Mouse (Mus musculus) kidney, embryonic 14.5 days (tissue): ENCODE data around the gene Hoxd4. TPM values are rescaled to one million over a fixed set of nuclear protein-coding genes. Genes with fewer than 3 reads are reported as not detected.
A peak's percentile ranks its signal among the peaks of the same experiment; 100 is the strongest.

Experiments
- ATAC-seq: fragments of 200-750 bp; cut with Nextera tagmentation; 2 replicates; pipeline ENCODE4 v1.8.0; 2017; ENCODE audit warnings: moderate number of reproducible peaks, mild to moderate bottlenecking, moderate TSS enrichment, moderate library complexity; ENCODE audit not compliant: low FRiP score, low TSS enrichment
- H3K27ac ChIP-seq: fragments of 300-500 bp; sonication (generic); 2 replicates; pipeline ENCODE4 v1.5.1; 2014; ENCODE audit warnings: low read depth, mild to moderate bottlenecking, low read length, moderate library complexity, mixed read lengths
- H3K27me3 ChIP-seq: fragments of 300-500 bp; sonication (generic); 2 replicates; pipeline ENCODE4 v1.6.1; 2014; ENCODE audit warnings: mild to moderate bottlenecking, low read length; ENCODE audit not compliant: control insufficient read depth, insufficient read depth
- H3K36me3 ChIP-seq: fragments of 300-500 bp; sonication (generic); 2 replicates; pipeline ENCODE4 v1.6.1; 2014; ENCODE audit warnings: low read length, mixed read lengths; ENCODE audit not compliant: control insufficient read depth, insufficient read depth
- H3K4me1 ChIP-seq: fragments of 300-500 bp; sonication (generic); 2 replicates; pipeline ENCODE4 v1.6.1; 2014; ENCODE audit warnings: low read length, mixed read lengths; ENCODE audit not compliant: control insufficient read depth, insufficient read depth
- H3K4me2 ChIP-seq: fragments of 300-500 bp; sonication (generic); replicated peaks from 2 replicates; pipeline ENCODE4 v1.6.1; 2014; ENCODE audit warnings: low read depth, mild to moderate bottlenecking, low read length
- H3K4me3 ChIP-seq: fragments of 300-500 bp; sonication (generic); 2 replicates; pipeline ENCODE4 v1.5.1; 2014; ENCODE audit warnings: mild to moderate bottlenecking, low read length
- H3K9ac ChIP-seq: fragments of 300-500 bp; sonication (generic); 2 replicates; pipeline ENCODE4 v1.6.1; 2014; ENCODE audit warnings: low read depth, mild to moderate bottlenecking, low read length, moderate library complexity
- H3K9me3 ChIP-seq: fragments of 300-500 bp; sonication (generic); 2 replicates; pipeline ENCODE4 v1.6.1; 2016; ENCODE audit warnings: low read length; ENCODE audit not compliant: control insufficient read depth
- WGBS: fragments of 180-500 bp; shearing (Covaris S2); extraction: QIAGEN DNeasy Blood & Tissue Kit; methylation state at CpG from one replicate; pipeline ENCODE4 v1.1.7; 2014; 5-methylcytosine and 5-hydroxymethylcytosine counted together
- polyA plus RNA-seq: library from polyadenylated mRNA; unstranded; fragments of >200 nt; fragmentation: Nextera tagmentation; extraction: Ambion mirVana; gene quantifications from 2 replicates; pipeline ENCODE4 v1.2.1, GENCODE M21; 2014

Hoxd4 gene
- polyA plus RNA-seq, 1 experiment from 2014 or later, result 6.3 TPM

DNA sequence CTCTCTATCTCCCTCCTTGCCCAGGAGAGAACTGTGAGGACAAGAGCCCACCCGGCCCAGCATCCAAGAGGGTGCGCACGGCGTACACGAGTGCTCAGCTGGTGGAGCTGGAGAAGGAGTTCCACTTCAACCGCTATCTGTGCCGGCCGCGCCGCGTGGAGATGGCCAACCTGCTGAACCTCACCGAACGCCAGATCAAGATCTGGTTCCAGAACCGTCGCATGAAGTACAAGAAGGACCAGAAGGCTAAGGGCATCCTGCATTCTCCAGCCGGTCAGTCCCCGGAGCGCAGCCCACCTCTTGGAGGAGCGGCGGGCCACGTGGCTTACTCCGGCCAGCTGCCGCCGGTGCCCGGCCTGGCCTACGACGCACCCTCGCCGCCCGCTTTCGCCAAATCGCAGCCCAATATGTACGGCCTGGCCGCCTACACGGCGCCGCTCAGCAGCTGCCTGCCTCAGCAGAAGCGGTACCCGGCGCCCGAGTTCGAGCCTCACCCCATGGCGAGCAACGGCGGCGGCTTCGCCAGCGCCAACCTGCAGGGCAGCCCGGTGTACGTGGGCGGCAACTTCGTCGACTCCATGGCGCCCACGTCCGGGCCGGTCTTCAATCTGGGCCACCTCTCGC is 34.7 kb downstream of the Hoxd4 start:
- 10% methylated on average over 58 of the region's 58 CpGs for WGBS
- Histone ChIP-seq H3K4me2 (peak overlapping the region; percentile 51), H3K36me3 (no peaks in the 10 kb centered on the region; the same call in 1 of the 2 replicates), H3K27ac (peak overlapping the region; percentile 59; the same call in 1 of the 2 replicates), H3K9ac (peak overlapping the region; percentile 62), H3K9me3 (no peaks in the 10 kb centered on the region), H3K27me3 (peaks cover 2% of the 10 kb centered on the region; the same call in 1 of the 2 replicates), H3K4me3 (peak overlapping the region; percentile 35), H3K4me1 (peaks cover 45% of the 10 kb centered on the region)
- ATAC-seq, result no peak

GRCm38 (mm10) chr2:74747006-74747405 is 35.3 kb downstream of the Hoxd4 start:
- no peak for ATAC-seq
- Histone ChIP-seq H3K27ac (peak overlapping the region; percentile 59), H3K4me3 (peak overlapping the region; percentile 35), H3K4me1 (peaks cover 45% of the 10 kb centered on the region), H3K9me3 (no peaks in the 10 kb centered on the region), H3K36me3 (no peaks in the 10 kb centered on the region; the same call in 1 of the 2 replicates), H3K9ac (peak overlapping the region; percentile 62), H3K27me3 (peaks cover 7% of the 10 kb centered on the region; the same call in 1 of the 2 replicates), H3K4me2 (peak overlapping the region; percentile 51)
- WGBS, result 8% methylated on average over 24 of the region's 24 CpGs

- Histone ChIP-seq H3K36me3 (no peaks in the 10 kb centered on the region; the same call in 1 of the 2 replicates), H3K9ac (peak overlapping the region; percentile 62; the same call in 1 of the 2 replicates), H3K9me3 (no peaks in the 10 kb centered on the region), H3K4me1 (peaks cover 45% of the 10 kb centered on the region), H3K4me3 (peak overlapping the region; percentile 35; the same call in 1 of the 2 replicates), H3K27ac (peak overlapping the region; percentile 90), H3K4me2 (peak overlapping the region; percentile 51), H3K27me3 (peaks cover 7% of the 10 kb centered on the region; the same call in 1 of the 2 replicates)
- ATAC-seq, result no peak
- WGBS, result 37% methylated on average over 11 of the region's 11 CpGs
Observed at GRCm38 (mm10) chr2:74747661-74748141, 36.0 kb downstream of the Hoxd4 start.

- H3K4me3 ChIP-seq, result peak overlapping the region; percentile 39; the same call in 1 of the 2 replicates
- WGBS, result 24% methylated on average over 9 of the region's 9 CpGs
- H3K9ac ChIP-seq, result peak overlapping the region; percentile 14; the same call in 1 of the 2 replicates
- no peaks in the 10 kb centered on the region; the same call in 1 of the 2 replicates for H3K36me3 ChIP-seq
- H3K27me3 ChIP-seq, result peaks cover 7% of the 10 kb centered on the region; the same call in 1 of the 2 replicates
- H3K4me2 ChIP-seq, result peak overlapping the region; percentile 73
- no peaks in the 10 kb centered on the region for H3K9me3 ChIP-seq
- peaks cover 51% of the 10 kb centered on the region for H3K4me1 ChIP-seq
- peak overlapping the region; percentile 90 for H3K27ac ChIP-seq
- ATAC-seq, result no peak
Observed at GRCm38 (mm10) chr2:74748436-74748995, 36.8 kb downstream of the Hoxd4 start.

DNA sequence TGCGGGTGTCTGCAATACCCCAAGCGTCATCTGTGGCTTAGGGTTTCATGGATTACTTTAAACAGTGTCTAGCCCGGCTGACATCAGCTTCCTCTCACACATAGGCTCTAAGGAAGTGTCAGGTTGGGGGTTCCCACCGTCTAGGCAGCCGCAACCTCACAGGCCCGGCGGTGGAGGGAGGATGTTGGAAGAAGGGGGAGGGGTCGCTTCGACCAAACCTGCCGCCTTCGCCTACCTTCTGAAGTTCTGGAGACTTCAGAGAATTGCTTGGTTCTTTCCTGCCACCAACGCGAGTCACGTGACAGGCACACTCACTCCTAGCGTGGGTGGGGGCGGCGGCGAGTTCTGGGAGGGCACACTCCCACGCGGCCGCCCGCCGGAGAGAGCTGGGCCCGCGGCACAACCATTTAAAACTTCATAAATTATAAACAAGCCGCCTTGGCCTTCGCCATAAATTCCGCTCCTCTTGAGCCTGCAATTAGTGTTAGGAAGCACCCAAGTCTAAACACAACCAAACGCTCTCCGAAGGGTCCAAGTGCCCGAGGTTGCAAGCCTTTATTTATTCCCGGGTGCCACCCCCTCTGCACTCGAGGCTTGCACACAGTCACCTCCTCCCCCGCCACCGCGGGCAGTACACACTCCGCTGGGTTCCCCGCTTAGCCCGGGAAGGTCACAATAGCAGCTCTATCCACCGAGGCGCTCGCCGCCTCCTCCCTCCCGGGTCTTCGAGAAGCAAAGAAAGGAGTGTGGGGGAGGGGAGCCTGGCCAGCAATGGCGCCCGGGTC is 37.8 kb downstream of the Hoxd4 start:
- Histone ChIP-seq H3K9ac (peak overlapping the region; percentile 60), H3K4me3 (peak overlapping the region; percentile 39), H3K4me1 (peaks cover 55% of the 10 kb centered on the region), H3K27ac (peak overlapping the region; percentile 90), H3K4me2 (peak overlapping the region; percentile 73), H3K36me3 (no peaks in the 10 kb centered on the region), H3K27me3 (peaks cover 7% of the 10 kb centered on the region; the same call in 1 of the 2 replicates), H3K9me3 (no peaks in the 10 kb centered on the region)
- ATAC-seq, result peak; percentile 82
- under 1% methylated on average over 47 of the region's 47 CpGs for WGBS

DNA sequence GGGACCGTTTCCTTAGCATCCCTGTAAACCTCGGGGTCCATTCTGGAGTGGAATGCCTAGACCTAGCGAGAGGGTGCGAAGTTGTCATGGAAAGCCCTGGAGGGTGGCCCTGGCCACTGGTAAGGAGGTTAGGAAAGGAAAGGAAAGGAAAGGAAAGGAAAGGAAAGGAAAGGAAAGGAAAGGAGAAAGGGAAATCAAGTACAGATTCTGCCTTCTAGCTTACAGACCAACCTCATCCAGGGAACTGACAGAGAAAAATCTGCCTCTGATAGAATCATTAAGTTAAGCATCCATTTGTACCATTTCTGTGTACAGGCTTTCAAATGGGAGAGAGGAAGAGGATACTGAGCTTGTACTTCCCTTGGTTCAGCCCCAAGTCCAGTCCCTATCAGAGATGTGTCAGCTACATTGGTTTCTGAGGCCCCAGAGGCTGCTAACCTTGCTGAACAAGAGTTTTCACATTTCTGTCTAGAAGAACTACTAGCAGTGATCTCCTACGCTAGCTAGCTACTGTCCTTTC is 39.1 kb downstream of the Hoxd4 start:
- H3K36me3 ChIP-seq, result no peaks in the 10 kb centered on the region
- no peak overlapping the region for H3K9ac ChIP-seq
- 46% methylated on average over 5 of the region's 5 CpGs for WGBS
- H3K27ac ChIP-seq, result no peak overlapping the region
- H3K4me1 ChIP-seq, result peaks cover 47% of the 10 kb centered on the region
- H3K27me3 ChIP-seq, result peaks cover 7% of the 10 kb centered on the region; the same call in 1 of the 2 replicates
- no peaks in the 10 kb centered on the region for H3K9me3 ChIP-seq
- H3K4me2 ChIP-seq, result no peak overlapping the region; the same call in 1 of the 2 replicates
- no peak for ATAC-seq
- H3K4me3 ChIP-seq, result no peak overlapping the region

GRCm38 (mm10) chr2:74751861-74752260 is 40.1 kb downstream of the Hoxd4 start:
- ATAC-seq, result no peak
- Histone ChIP-seq H3K27me3 (peaks cover 7% of the 10 kb centered on the region; the same call in 1 of the 2 replicates), H3K36me3 (no peaks in the 10 kb centered on the region), H3K27ac (no peak overlapping the region), H3K9me3 (0 out of 2 replicates have a peak, but pooled peaks cover 4% of the 10 kb centered on the region), H3K4me2 (no peak overlapping the region), H3K4me3 (no peak overlapping the region), H3K4me1 (peaks cover 37% of the 10 kb centered on the region), H3K9ac (no peak overlapping the region)
- 97% methylated on average over 1 of the region's 1 CpGs for WGBS

DNA sequence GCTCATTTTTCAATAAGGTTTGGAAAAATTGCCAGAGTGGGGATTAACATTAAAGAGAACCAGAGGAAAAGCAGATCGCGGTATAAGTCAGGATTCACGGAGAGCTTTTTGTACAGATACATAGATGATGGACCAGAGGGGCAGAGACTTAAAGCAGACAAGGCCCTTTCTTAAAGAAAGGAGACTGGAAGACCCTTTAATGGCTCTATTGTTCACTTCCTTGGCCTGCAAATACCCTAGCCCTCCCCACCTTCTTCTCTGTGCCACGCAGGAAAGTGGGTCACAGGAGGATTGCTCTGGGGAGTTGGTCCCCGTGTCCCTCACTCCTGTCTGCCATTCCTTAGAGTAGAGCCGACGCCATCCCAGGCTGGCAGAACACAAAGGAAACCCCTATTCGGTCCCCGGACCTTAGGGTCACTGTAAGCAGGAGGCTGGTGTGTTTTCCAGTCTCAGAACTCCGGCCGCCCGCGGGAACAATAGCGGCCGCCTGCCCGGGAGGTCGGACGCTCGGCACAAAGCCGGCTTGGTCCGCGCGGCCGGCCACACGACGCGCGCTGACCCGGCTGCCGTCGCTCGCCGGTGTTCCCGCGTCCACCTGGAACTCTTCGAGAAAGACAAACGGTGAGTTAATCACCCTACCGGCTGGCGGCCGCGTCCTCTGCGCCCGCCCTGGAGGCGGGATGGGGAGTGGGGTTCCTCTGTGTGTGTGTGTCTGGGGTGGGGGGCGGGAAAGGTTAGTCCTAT is 40.9 kb downstream of the Hoxd4 start:
- 4% methylated on average over 45 of the region's 45 CpGs for WGBS
- Histone ChIP-seq H3K4me3 (peak overlapping the region; percentile 40), H3K9ac (peak overlapping the region; percentile 51), H3K27ac (peak overlapping the region; percentile 20; the same call in 1 of the 2 replicates), H3K27me3 (peaks cover 7% of the 10 kb centered on the region; the same call in 1 of the 2 replicates), H3K9me3 (0 out of 2 replicates have a peak, but pooled peaks cover 4% of the 10 kb centered on the region), H3K4me2 (peak overlapping the region; percentile 69), H3K4me1 (peaks cover 30% of the 10 kb centered on the region), H3K36me3 (no peaks in the 10 kb centered on the region)
- peak; percentile 57 for ATAC-seq
